Mouse (Mus musculus) olfactory bulb, adult 2 months (tissue): ENCODE data around the gene Phf5a.

ENCODE experiments used
- CTCF ChIP-seq: fragments of 200-500 bp; IDR thresholded peaks from 2 replicates; pipeline ENCODE4 v1.5.1; 2012; ENCODE audit warnings: low read depth, mild to moderate bottlenecking, low read length, moderate library complexity; ENCODE audit not compliant: insufficient read depth
- POLR2A ChIP-seq: fragments of 200-500 bp; IDR thresholded peaks from 2 replicates; pipeline ENCODE4 v1.6.1; 2012; ENCODE audit warnings: mild to moderate bottlenecking, low read depth, low read length, moderate library complexity; ENCODE audit not compliant: insufficient read depth

GRCm38 (mm10) chr15:81851375-81851774 lies 20.3 kb downstream of the Phf5a start:
- TF ChIP-seq CTCF (no peak), POLR2A (no peak)
